Mouse (Mus musculus) E14TG2a.4 (cell line): Measurements from ENCODE around the gene Pck2.

Source experiments
- CTCF ChIP-seq: conservative IDR thresholded peaks from 2 replicates; pipeline ENCODE4 v1.5.1; 2014; ENCODE audit warnings: low read length
- POU5F1 ChIP-seq: IDR thresholded peaks from 2 replicates; pipeline ENCODE4 v1.6.1; 2014; ENCODE audit warnings: low read length, borderline replicate concordance

GRCm38 (mm10) chr14:55578668-55579269 is 38.7 kb downstream of the Pck2 start:
- no peak for TF ChIP-seq CTCF
- no peak for TF ChIP-seq POU5F1
